8 mouse cellular contexts compared by ENCODE assay signal in the genomic region with DNA sequence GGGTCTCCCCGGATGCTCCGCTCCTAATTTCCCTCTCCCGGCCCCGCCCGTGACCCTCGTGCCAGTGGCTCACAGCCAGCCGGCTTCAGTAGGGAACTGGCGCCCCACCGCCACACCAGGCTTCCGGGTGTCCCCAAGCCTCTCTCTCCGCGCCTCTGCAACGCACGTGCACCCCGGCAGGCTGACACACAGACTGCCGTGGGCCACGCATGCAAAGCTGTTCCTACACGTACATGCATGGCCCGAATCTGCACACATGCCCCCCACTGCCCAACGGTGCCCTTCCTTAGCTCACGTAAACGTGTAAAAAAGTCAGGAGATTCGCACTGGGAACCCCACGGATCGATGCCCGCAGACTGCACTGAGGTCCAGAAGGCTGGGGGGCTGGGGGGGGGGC. TPM values are rescaled to one million over a fixed set of nuclear protein-coding genes. Genes with fewer than 3 reads are reported as not detected.
A peak's percentile ranks its signal among the peaks of the same experiment; 100 is the strongest.
DNase-seq lines count a peak whose midpoint lies in the region; ATAC-seq and TF ChIP-seq lines count a peak whose summit lies in the region.

No protein-coding gene starts in this region.

- dilution Hi-C loops in CH12.LX (cut with MboI; ENCODE audit: extremely low pct_ligation_motif_present, extremely low pct_unique_long_range_greater_than_20kb, low sequenced_read_pairs), result no loop called here

- in situ Hi-C loops in CH12.LX (cut with MboI; ENCODE audit: low pct_ligation_motif_present, low pct_unique_long_range_greater_than_20kb, low sequenced_read_pairs), result loop anchor here (5.0 kb wide), 1 partner anchor 81 kb away; no protein-coding TSS in a partner anchor

- no peak for DNase-seq in CH12.LX (ENCODE audit: extremely low read depth)
- DNase-seq in brain, adult 2 months (ENCODE audit: low read depth, low spot score), result peak; percentile 46
- peak; percentile 73 for DNase-seq in heart, postnatal 4 days
- DNase-seq in layer of hippocampus, postnatal 10 days (ENCODE audit: low spot score in 2 of 2), result peak; percentile 62 to 75
- peak; percentile 73 for DNase-seq in lung, postnatal 14 days
- DNase-seq in ovary, postnatal 36 days (ENCODE audit: low spot score), result peak; percentile 70
- DNase-seq in thymus, postnatal 4 days, result peak; percentile 83

- peak overlapping the region; percentile 54 for H3K27ac ChIP-seq in CH12.LX (ENCODE audit: insufficient read depth, low read depth)
- no peak overlapping the region for H3K27ac ChIP-seq in forebrain, embryonic 16.5 days (ENCODE audit: low read length)

- ATAC-seq in forebrain, embryonic 16.5 days, result peak; percentile 32

- 0% methylated on average over 26 of the region's 26 CpGs for WGBS in forebrain, embryonic 16.5 days

- H3K4me2 ChIP-seq in CH12.LX (ENCODE audit: insufficient read depth, low read depth, poor library complexity, severe bottlenecking), result peak overlapping the region; percentile 86
- H3K4me2 ChIP-seq in forebrain, embryonic 16.5 days (ENCODE audit: low read length), result peak overlapping the region; percentile 98

- TF ChIP-seq CTCF in CH12.LX (conservative IDR thresholded peaks at IDR 0.05 in 1 of 2, IDR thresholded peaks at IDR 0.05 in 1 of 2; ENCODE audit: low read depth in 2 of 2, low read length in 2 of 2), result no peak

- H3K4me1 ChIP-seq in CH12.LX (ENCODE audit: control insufficient read depth in 1 of 2, insufficient read depth in 2 of 2), result peaks cover 16 to 53% of the 10 kb centered on the region in 2 experiments
- peaks cover 11% of the 10 kb centered on the region for H3K4me1 ChIP-seq in forebrain, embryonic 16.5 days (replicated peaks; ENCODE audit: control insufficient read depth, insufficient read depth, low read length)

- H3K79me2 ChIP-seq in CH12.LX (replicated peaks; ENCODE audit: control insufficient read depth, extremely low read depth, insufficient read depth, poor library complexity, severe bottlenecking), result peaks cover 58% of the 10 kb centered on the region

- TF ChIP-seq RAD21 in CH12.LX (IDR thresholded peaks at IDR 0.05; ENCODE audit: low read depth, low read length), result no peak

- H3K36me3 ChIP-seq in CH12.LX (replicated peaks in 1 of 2; ENCODE audit: control insufficient read depth in 1 of 2, insufficient read depth in 1 of 2, low read length in 1 of 2), result peaks cover 26 to 35% of the 10 kb centered on the region in 2 experiments
- H3K36me3 ChIP-seq in forebrain, embryonic 16.5 days (ENCODE audit: control insufficient read depth, insufficient read depth), result no peaks in the 10 kb centered on the region

- TF ChIP-seq EP300 in CH12.LX (IDR thresholded peaks at IDR 0.05; ENCODE audit: low read length), result no peak

- peak overlapping the region; percentile 93 to 98 (median 97) for H3K4me3 ChIP-seq in CH12.LX (replicated peaks in 1 of 3; ENCODE audit: low read depth in 2 of 3, low read length in 2 of 3, poor library complexity in 1 of 3)
- H3K4me3 ChIP-seq in forebrain, embryonic 16.5 days (replicated peaks; ENCODE audit: low read length), result peak overlapping the region; percentile 68

- TF ChIP-seq POLR2A in CH12.LX (IDR thresholded peaks at IDR 0.05; ENCODE audit: low read depth, low read length), result no peak

- H3K9ac ChIP-seq in CH12.LX (ENCODE audit: insufficient read depth, low read depth), result peak overlapping the region; percentile 89
- peak overlapping the region; percentile 75 for H3K9ac ChIP-seq in forebrain, embryonic 16.5 days (replicated peaks; ENCODE audit: low read depth, low read length)

- H3K9me3 ChIP-seq in CH12.LX (replicated peaks; ENCODE audit: low read length), result no peaks in the 10 kb centered on the region
- no peaks in the 10 kb centered on the region for H3K9me3 ChIP-seq in forebrain, embryonic 16.5 days (ENCODE audit: control insufficient read depth, low read length)

- H3K27me3 ChIP-seq in CH12.LX (replicated peaks), result no peaks in the 10 kb centered on the region
- H3K27me3 ChIP-seq in forebrain, embryonic 16.5 days (replicated peaks; ENCODE audit: control insufficient read depth, insufficient read depth, low read length), result 0 out of 2 replicates have a peak, but pooled peaks cover 4% of the 10 kb centered on the region

TF ChIP-seq in CH12.LX, 34 proteins besides CTCF, POLR2A, EP300 and RAD21:
- TF ChIP-seq TCF12 (IDR thresholded peaks at IDR 0.05; ENCODE audit: low read depth, low read length), result no peak
- TF ChIP-seq SMC3 (IDR thresholded peaks at IDR 0.05; ENCODE audit: low read depth, low read length), result no peak
- no peak for TF ChIP-seq CHD1 (IDR thresholded peaks at IDR 0.05; ENCODE audit: low read depth, low read length)
- TF ChIP-seq ETS1 (conservative IDR thresholded peaks at IDR 0.05; ENCODE audit: low read depth, low read length), result 0 out of 2 replicates have a peak, but pooled peaks have one; percentile 9
- peak; percentile 93 for TF ChIP-seq BHLHE40 (IDR thresholded peaks at IDR 0.05; ENCODE audit: low read depth, low read length)
- peak; percentile 89 for TF ChIP-seq MXI1 (IDR thresholded peaks at IDR 0.05; ENCODE audit: low read depth, low read length)
- peak; percentile 50; the same call in 1 of the 2 replicates for TF ChIP-seq ELF1 (IDR thresholded peaks at IDR 0.05; ENCODE audit: low read depth, low read length)
- TF ChIP-seq PAX5 (IDR thresholded peaks at IDR 0.05; ENCODE audit: low read length), result no peak

RNA-seq across cellular contexts. Expression of gene 1700017B05Rik, which starts 0.9 kb away (rescaled TPM):
- 38.6 and 49.4 TPM in 2 replicates for total RNA-seq in CH12.LX (2012; rRNA removed)
- total RNA-seq in CH12.LX (2014; rRNA removed), result 23.4 and 26.4 TPM in 2 replicates
- 51.2 and 56.0 TPM in 2 replicates for polyA plus RNA-seq in CH12.LX (2012; ENCODE audit: insufficient read length, low read depth)
- polyA plus RNA-seq in forebrain, embryonic 16.5 days (2015; fragmentation: Nextera tagmentation; extraction: Ambion mirVana), result 4.7 and 5.6 TPM in 2 replicates
- total RNA-seq in heart, postnatal 4 days (2021), result 10 to 100 TPM; 21.6 to 26.6 TPM
- total RNA-seq in layer of hippocampus, postnatal 10 days (2021), result 10 to 100 TPM; 22.5 to 26.7 TPM

RNA-seq across cellular contexts. Expression of gene Trcg1, which starts 25.2 kb away (rescaled TPM):
- not detected in 2 replicates for total RNA-seq in CH12.LX (2012; rRNA removed)
- total RNA-seq in CH12.LX (2014; rRNA removed), result not detected in 2 replicates
- not detected in 2 replicates for polyA plus RNA-seq in CH12.LX (2012; ENCODE audit: insufficient read length, low read depth)
- polyA plus RNA-seq in forebrain, embryonic 16.5 days (2015; fragmentation: Nextera tagmentation; extraction: Ambion mirVana), result not detected in 2 replicates
- not detected for total RNA-seq in heart, postnatal 4 days (2021)
- total RNA-seq in layer of hippocampus, postnatal 10 days (2021), result not detected
